Mouse (Mus musculus) adipocyte (in vitro differentiated cells): ENCODE data around the gene Naa25.

Source experiments
- DNase-seq: peaks from one replicate; pipeline ENCODE4 v3.0.0-alpha.2; 2016; ENCODE audit warnings: low spot score

Naa25 gene

DNA sequence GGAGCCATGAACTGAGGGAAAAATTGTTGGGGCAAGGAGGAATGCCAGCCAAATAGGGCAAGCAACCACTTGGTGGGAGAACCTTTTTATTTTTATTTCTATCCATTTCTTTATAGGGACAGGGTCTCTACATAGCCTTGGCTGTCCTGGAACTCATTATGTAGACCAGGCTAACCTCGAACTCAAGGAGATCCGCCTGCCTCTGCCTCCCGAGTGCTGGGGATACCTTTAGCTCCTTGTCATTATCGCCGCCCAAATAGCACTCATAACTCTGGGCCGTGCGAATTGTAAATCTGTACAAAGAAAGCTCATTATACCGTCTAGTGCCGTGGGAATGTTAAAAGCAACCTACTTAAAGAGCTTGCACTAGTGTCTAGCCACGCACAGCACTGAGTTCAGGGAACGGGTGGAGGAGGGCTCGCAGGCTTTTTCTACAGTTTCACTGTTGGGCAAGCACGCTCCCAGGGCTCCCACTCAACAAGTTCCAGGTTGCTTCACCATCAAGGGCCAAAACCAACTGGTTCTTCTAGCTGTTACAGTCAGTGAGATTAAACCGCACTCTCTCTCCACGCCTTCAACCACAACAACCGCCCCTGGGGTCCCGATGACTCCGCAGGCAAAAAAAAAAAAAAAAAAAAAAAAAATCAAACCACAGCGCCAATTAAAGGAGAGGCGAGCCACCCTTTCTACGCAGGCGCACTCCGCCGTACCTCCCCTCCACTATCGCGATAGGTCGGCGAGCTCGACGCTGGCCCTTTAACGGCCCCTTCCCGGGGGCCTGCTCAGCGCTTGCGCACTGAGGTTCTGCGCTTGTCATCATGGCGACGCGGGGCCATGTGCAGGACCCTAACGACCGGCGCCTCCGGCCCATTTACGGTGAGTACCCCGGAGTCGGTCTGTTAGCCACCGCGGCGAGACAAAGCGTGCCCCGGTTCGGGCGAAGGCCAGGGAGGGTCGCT lies at the start of gene Naa25:
TSS of gene Naa25 (plus strand) at position 750 of the 959 bp plus-strand sequence.
- DNase-seq, result peak; percentile 99

DNA sequence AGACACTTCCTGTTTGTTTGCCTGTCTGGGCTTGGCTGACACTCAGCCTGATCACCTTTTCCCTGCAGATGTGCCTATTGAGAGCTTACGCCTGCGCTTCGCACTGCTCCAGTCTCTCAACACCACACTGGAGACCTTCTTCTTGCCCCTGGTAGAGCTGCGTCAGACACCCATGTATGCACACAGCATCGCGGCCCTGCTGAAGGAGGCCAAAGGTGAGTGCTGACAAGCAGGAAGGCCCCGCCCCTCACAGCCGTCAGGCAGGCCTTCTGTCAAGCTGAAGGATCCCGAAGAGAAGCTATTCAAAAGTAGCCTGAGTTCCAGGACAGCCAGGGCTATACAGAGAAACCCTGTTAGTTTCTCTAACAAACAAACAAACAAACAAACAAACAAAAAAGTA lies 38.5 kb upstream of the Naa25 start:
- no peak for DNase-seq

GRCm38 (mm10) chr5:121361696-121362095 lies 36.0 kb upstream of the Naa25 start:
- no peak for DNase-seq

DNA sequence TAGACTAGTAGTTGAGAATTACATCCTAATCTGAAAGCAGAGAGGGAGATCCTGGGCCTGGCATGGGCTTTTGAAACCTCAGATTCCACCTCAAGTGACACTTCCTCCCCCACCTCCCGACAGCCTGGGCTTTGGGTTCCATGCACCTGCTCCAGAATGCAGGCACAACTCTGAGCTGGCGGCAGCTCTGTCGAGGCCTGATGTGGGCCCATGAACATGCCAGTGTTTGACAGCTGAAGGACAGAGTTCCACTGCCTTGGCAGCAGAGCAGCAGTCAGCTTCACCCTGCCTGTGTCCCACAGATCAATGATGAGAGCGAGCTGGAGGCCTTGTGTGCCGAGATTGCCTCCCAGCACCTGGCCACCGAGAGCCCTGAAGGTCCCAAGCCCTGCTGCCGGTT lies 34.3 kb upstream of the Naa25 start:
- DNase-seq, result no peak

- peak; percentile 43 for DNase-seq
These were observed 31.1 kb upstream of the Naa25 start for GRCm38 (mm10) chr5:121366449-121367225.

GRCm38 (mm10) chr5:121367255-121367654 lies 30.5 kb upstream of the Naa25 start:
- no peak for DNase-seq

GRCm38 (mm10) chr5:121371712-121372111 lies 26.0 kb upstream of the Naa25 start:
- no peak for DNase-seq

DNA sequence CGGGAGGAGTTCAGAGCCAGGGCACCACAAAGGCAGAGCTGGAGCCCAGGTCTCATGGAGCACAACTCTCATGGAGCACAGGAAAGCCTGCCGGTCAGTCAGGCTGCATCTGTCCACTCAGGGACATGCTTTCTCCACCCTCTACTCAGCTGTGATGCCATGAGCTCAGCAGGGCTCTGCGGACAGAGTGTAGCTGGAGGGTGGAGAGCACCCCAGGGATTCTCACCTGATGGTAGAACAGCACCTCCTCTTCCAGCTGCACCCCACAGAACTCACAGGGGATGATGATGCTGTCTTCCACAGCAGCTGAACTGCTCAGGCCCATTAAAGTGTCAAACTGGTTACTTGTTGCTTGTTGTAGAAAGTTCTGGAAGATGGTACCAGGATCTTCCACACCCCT lies 22.9 kb upstream of the Naa25 start:
- no peak for DNase-seq

DNA sequence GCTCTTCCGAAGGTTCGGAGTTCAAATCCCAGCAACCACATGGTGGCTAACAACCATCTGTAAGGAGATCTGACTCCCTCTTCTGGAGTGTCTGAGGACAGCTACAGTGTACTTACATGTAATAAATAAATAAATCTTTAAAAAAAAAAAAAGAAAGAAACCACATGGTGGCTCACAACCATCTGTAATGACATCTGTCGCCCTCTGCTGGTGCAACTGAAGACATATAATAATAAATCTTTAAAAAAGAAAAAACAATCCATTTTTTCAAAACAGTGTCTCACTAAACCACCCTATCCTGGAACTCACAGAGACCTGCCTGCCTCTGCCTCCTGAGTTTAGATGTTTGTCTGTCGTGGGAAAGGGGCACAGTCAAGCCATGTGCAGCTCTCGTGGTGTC lies 20.8 kb upstream of the Naa25 start:
- DNase-seq, result peak; percentile 85

DNA sequence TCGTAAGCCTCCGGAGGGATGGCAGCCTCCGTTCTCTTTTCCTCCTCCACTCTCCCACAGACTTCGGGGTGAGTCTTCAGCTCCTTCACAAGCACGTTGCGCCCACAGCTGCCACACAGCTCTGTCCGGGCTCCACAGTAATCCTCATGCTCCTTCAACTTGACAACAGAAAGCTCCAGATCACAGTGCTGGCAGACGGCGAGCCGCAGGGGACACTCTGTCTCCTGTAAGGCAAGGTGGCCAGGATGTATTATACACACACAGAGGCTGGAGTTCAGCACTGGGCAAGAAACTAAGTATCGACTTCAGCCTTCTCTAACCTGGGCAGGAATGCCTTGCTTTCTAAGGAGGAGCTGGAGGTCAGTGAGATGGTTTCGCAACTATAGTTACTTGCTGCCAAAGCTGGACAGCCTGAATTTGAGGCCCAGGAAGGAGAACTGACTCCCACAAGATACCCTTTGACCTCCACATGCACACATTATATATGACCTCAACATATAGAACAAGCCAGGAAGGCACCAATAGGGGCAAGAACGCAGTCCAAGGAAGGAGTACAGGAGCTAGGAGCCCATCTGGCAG lies 19.0 kb upstream of the Naa25 start:
- DNase-seq, result peak; percentile 70

GRCm38 (mm10) chr5:121380692-121381091 lies 17.0 kb upstream of the Naa25 start:
- DNase-seq, result peak; percentile 47

GRCm38 (mm10) chr5:121383857-121384756 lies 13.6 kb upstream of the Naa25 start:
- DNase-seq, result peak; percentile 87

DNA sequence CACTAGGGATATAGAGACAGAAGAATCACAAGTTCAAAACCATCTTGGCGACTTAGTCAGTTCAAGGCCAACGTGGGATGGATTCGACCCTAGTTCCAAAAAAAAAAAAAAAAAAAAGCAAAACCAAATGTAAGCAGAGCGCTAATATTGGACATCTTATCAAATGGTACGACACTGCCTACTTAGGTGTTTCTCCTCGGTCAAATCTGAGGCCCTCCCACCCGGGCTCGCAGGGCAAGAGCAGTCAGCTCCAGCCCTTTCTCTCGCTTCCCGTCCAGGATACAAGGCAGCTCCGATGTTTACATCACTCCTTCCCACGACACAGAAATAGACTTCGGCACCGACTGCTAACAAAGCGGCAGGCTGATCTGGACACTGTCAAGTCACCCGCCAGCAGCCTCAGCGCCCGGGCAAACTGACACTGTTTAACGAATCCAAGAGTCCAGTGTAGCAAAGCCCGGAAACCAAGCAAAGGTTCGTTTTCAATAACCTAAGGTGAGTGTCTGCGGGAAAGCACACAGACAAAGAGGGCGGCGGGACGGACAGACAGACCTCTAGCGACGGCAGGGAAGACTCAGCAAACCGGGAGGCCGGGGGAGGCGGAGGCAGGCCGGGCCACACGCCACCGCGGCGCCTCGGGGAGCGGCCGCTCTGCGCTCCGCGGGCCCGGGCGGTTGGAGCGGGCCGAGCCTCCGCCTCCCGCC lies 12.8 kb upstream of the Naa25 start:
- DNase-seq, result peak; percentile 75

DNA sequence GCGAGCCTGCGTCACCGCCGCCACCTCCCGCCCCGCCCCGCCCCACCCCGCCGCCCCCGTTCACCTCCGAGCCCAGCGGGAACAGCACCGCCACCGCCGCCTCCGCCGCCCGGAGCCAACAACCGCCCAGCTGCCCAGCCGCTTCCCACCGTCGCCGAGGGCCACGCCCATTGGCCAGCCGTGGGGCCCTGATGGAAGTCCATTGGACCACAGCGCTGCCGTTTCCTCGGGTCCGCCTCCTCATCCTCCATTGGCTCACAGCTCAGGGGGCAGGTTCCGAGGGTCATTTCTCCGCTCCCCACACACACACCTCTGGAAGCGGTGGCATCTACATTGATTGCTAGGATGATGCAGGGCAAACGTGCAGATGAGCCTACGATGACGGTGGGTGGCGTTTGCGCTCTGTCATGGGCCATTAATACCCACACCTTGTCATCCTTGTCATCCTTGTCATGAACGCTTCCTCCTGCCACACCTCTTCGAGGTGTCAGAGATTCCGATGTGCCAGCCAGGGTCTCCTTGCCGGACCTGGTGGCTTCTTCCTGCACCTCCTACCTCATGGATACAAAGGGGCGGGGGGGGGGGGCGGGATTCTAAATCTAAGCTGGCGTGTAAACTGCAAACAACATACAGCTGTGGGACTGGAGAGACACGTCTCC lies 12.1 kb upstream of the Naa25 start, which contains the start of gene Trafd1:
TSS of gene Trafd1 (minus strand) at position 172 of the 659 bp plus-strand sequence.
- peak; percentile 95 for DNase-seq

- DNase-seq, result peak; percentile 91
These were observed 11.4 kb upstream of the Naa25 start for GRCm38 (mm10) chr5:121386120-121386909.

DNA sequence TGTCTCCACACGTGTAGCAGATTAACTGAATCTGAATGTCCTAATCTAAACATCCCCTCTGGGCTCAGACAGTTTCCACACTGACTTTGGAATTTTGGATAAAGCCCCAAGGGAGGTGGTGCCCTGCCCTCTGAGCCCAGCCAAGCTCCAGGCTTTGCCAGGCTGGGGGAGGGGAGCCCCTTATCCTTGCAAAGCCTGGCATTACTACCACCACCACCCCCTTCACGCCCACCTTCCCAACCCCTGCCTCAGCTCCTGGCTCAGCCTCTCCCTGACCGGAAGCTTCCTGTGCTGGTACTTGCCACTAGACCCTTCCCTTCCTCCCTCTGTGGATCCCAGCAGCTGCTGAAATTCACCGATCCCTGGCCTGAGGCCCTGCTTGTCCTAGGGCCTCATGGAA lies 10.6 kb upstream of the Naa25 start:
- DNase-seq, result peak; percentile 91

GRCm38 (mm10) chr5:121389106-121389505 lies 8.6 kb upstream of the Naa25 start:
- DNase-seq, result peak; percentile 95

GRCm38 (mm10) chr5:121389691-121390090 lies 8.0 kb upstream of the Naa25 start:
- DNase-seq, result peak; percentile 77

- DNase-seq, result peak; percentile 78
These were observed 4.9 kb upstream of the Naa25 start for GRCm38 (mm10) chr5:121392667-121393380.
